Mouse (Mus musculus): ENCODE data around the gene Mettl14. TPM values are rescaled to one million over a fixed set of nuclear protein-coding genes. Genes with fewer than 3 reads are reported as not detected.

Gene Mettl14
- total and polyA plus RNA-seq, 3 experiments, result 5.4 to 13.9 (median 11.6) TPM

DNA sequence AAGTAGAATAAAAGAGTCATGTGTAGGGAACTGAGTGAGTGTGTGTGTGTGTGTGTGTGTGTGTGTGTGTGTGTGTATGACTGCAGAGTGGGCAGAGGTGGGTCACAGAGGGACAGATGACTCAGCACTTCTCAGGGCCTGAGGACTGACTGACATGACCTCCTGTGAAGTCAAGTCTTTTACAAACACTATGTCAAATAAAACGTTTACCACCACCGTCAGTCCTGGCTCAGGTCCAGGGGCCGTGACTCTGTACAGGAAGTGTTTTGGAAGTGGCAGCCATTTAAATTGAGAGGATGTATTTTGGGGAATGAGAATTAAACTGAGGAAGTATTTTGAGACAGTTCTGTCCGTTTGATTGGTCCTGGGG lies 52.9 kb downstream of the Mettl14 start:
- DNase-seq, result no peak
- Histone ChIP-seq H3K4me1 (ENCODE audit: control insufficient read depth, insufficient read depth, low read length) (peaks cover 10% of the 10 kb centered on the region), H3K79me2 (replicated peaks; ENCODE audit: control insufficient read depth, insufficient read depth, low read length) (no peaks in the 10 kb centered on the region), H3K36me3 (ENCODE audit: control insufficient read depth, insufficient read depth, low read length) (peaks cover 22% of the 10 kb centered on the region), H3K27ac (no peak overlapping the region; the same call in 1 of the 2 replicates), H3K9ac (ENCODE audit: low read depth, low read length) (no peak overlapping the region), H3K4me3 (no peak overlapping the region), H3K27me3 (ENCODE audit: control insufficient read depth, insufficient read depth, low read length) (no peaks in the 10 kb centered on the region)
- intact Hi-C loops (cut with DNase I), result no loop called here
- 9% methylated on average over 4 of the region's 4 CpGs for WGBS
- no peak for TF ChIP-seq CTCF (IDR thresholded peaks at IDR 0.05)
- TF ChIP-seq EP300 (IDR thresholded peaks at IDR 0.05; ENCODE audit: insufficient read depth, low read depth, low read length), result no peak
- no peak for TF ChIP-seq POLR2A (IDR thresholded peaks at IDR 0.05; ENCODE audit: insufficient read depth, low read depth, low read length)

DNA sequence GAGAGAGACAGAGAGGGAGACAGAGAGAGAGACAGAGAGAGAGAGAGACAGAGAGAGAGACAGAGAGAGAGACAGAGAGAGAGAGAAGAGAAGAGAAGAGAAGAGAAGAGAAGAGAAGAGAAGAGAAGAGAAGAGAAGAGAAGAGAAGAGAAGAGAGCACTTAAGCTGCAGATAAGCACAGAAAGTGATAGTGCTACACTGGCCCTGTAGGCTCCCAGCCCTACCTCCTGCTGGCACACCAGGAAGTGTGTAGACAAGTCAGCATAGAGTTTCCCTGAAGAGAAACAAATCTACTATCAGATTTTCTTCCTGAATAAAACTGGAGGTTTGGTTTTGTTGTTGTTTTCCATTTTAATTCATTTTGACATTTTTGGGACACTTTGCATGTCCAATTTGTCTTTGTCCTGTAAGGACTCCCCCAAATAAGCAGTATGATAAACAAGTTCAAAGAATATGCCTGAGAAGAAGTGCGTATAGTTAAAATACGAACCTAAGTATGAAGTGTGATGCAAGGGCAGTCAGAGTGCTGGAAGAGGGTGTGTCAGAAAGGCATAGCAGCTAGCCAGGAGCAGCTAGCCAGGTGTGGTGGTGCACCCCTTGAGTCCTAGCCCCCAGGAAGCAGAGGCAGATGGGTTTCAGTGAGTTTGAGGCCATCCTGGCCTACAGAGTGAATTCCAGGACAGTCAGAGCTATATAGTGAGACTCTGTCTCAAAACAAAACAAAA lies 53.4 kb downstream of the Mettl14 start:
- no peak overlapping the region for H3K9ac ChIP-seq (ENCODE audit: low read depth, low read length)
- H3K79me2 ChIP-seq (replicated peaks; ENCODE audit: control insufficient read depth, insufficient read depth, low read length), result no peaks in the 10 kb centered on the region
- H3K36me3 ChIP-seq (ENCODE audit: control insufficient read depth, insufficient read depth, low read length), result peaks cover 22% of the 10 kb centered on the region
- intact Hi-C loops (cut with DNase I), result no loop called here
- peak overlapping the region; percentile 33; the same call in 1 of the 2 replicates for H3K27ac ChIP-seq
- H3K4me1 ChIP-seq (ENCODE audit: control insufficient read depth, insufficient read depth, low read length), result peaks cover 10% of the 10 kb centered on the region
- TF ChIP-seq EP300 (IDR thresholded peaks at IDR 0.05; ENCODE audit: insufficient read depth, low read depth, low read length) (no peak), POLR2A (IDR thresholded peaks at IDR 0.05; ENCODE audit: insufficient read depth, low read depth, low read length) (no peak), CTCF (IDR thresholded peaks at IDR 0.05) (no peak)
- 79% methylated on average over 2 of the region's 2 CpGs for WGBS
- no peak overlapping the region for H3K4me3 ChIP-seq
- no peaks in the 10 kb centered on the region for H3K27me3 ChIP-seq (ENCODE audit: control insufficient read depth, insufficient read depth, low read length)
- DNase-seq, result no peak

DNA sequence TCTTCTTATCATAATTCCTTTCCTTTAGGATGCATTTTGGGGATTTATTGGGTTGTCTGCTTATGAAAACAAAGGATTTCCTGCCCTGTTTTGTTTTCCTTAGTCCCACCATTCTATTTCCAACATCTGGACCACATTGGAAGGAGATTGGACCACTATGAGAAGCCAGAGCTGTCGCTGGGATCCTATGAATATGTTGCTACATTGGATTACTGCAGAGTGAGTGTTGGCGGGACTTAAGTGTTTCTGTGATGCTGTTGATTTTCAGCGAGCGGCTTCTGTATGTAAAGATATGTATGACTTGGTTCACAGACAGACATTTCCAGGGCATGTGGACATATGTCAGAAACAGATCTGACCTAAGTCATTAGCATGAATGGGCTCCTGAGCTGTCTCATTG lies 55.7 kb downstream of the Mettl14 start:
- H3K4me1 ChIP-seq (ENCODE audit: control insufficient read depth, insufficient read depth, low read length), result peaks cover 9% of the 10 kb centered on the region
- no peaks in the 10 kb centered on the region for H3K27me3 ChIP-seq (ENCODE audit: control insufficient read depth, insufficient read depth, low read length)
- no peak for DNase-seq
- no peak overlapping the region for H3K4me3 ChIP-seq
- H3K9ac ChIP-seq (ENCODE audit: low read depth, low read length), result no peak overlapping the region
- TF ChIP-seq EP300 (IDR thresholded peaks at IDR 0.05; ENCODE audit: insufficient read depth, low read depth, low read length) (no peak), POLR2A (IDR thresholded peaks at IDR 0.05; ENCODE audit: insufficient read depth, low read depth, low read length) (no peak), CTCF (IDR thresholded peaks at IDR 0.05) (no peak)
- H3K36me3 ChIP-seq (ENCODE audit: control insufficient read depth, insufficient read depth, low read length), result peaks cover 23% of the 10 kb centered on the region
- no peaks in the 10 kb centered on the region for H3K79me2 ChIP-seq (replicated peaks; ENCODE audit: control insufficient read depth, insufficient read depth, low read length)
- no peak overlapping the region; the same call in 1 of the 2 replicates for H3K27ac ChIP-seq
- 73% methylated on average over 4 of the region's 4 CpGs for WGBS
- intact Hi-C loops (cut with DNase I), result no loop called here

DNA sequence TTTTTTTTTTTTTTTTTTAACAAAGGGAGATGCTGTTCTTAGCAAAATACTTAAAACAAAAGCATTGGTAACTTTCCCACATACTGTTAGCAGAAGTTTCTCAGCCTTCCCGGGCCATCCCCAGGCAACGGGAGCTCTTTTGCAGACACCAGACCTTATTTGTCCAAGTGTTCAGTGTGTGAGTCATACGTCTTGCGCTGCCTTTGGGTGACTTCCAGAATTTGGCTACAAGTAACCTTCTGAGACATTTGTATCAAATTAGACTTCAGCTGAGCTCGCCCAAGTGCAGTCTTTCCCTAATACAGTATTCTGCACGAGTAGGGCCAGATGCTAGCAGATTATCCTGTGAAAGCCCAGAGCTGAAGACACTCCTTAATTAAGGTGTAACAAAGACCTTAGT lies 56.7 kb downstream of the Mettl14 start:
- DNase-seq, result peak; percentile 68 to 83
- 7% methylated on average over 6 of the region's 6 CpGs for WGBS
- H3K27me3 ChIP-seq (ENCODE audit: control insufficient read depth, insufficient read depth, low read length), result no peaks in the 10 kb centered on the region
- peaks cover 22% of the 10 kb centered on the region for H3K36me3 ChIP-seq (ENCODE audit: control insufficient read depth, insufficient read depth, low read length)
- peak overlapping the region; percentile 60 for H3K27ac ChIP-seq
- intact Hi-C loops (cut with DNase I), result no loop called here
- no peak overlapping the region for H3K9ac ChIP-seq (ENCODE audit: low read depth, low read length)
- H3K79me2 ChIP-seq (replicated peaks; ENCODE audit: control insufficient read depth, insufficient read depth, low read length), result no peaks in the 10 kb centered on the region
- peaks cover 9% of the 10 kb centered on the region for H3K4me1 ChIP-seq (ENCODE audit: control insufficient read depth, insufficient read depth, low read length)
- TF ChIP-seq POLR2A (IDR thresholded peaks at IDR 0.05; ENCODE audit: insufficient read depth, low read depth, low read length), result 0 out of 2 replicates have a peak, but pooled peaks have one; percentile 9
- TF ChIP-seq EP300 (IDR thresholded peaks at IDR 0.05; ENCODE audit: insufficient read depth, low read depth, low read length), result no peak
- TF ChIP-seq CTCF (IDR thresholded peaks at IDR 0.05), result no peak
- H3K4me3 ChIP-seq, result no peak overlapping the region

DNA sequence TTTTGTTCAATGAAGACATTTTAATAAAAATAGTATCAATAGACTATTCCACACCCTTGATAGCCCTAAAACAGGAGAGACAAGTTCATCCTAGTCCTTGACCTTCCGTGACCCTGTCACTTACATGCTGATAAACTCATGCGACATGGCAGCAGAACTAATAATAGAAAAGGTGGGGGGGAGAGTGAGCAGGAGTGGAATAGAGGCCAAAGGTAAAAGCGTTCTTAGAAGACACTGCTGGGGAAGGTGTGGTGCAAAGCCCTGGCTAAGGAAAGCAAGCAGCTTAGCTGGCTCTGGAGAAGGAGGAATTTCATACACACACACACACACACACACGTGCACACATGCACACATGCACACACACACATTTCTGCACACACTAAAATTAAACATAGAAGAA lies 61.6 kb downstream of the Mettl14 start:
- Histone ChIP-seq H3K36me3 (ENCODE audit: control insufficient read depth, insufficient read depth, low read length) (peaks cover 19% of the 10 kb centered on the region), H3K79me2 (replicated peaks; ENCODE audit: control insufficient read depth, insufficient read depth, low read length) (no peaks in the 10 kb centered on the region), H3K9ac (ENCODE audit: low read depth, low read length) (no peak overlapping the region), H3K4me1 (ENCODE audit: control insufficient read depth, insufficient read depth, low read length) (peaks cover 7% of the 10 kb centered on the region), H3K27ac (peak overlapping the region; percentile 81), H3K4me3 (no peak overlapping the region), H3K27me3 (ENCODE audit: control insufficient read depth, insufficient read depth, low read length) (no peaks in the 10 kb centered on the region)
- 0 out of 2 replicates have a peak, but pooled peaks have one; percentile 35 for TF ChIP-seq POLR2A (IDR thresholded peaks at IDR 0.05; ENCODE audit: insufficient read depth, low read depth, low read length)
- TF ChIP-seq CTCF (IDR thresholded peaks at IDR 0.05), result no peak
- peak; percentile 33; the same call in 1 of the 2 replicates for TF ChIP-seq EP300 (IDR thresholded peaks at IDR 0.05; ENCODE audit: insufficient read depth, low read depth, low read length)
- 41% methylated on average over 4 of the region's 4 CpGs for WGBS
- DNase-seq, result no peak
- intact Hi-C loops (cut with DNase I), result no loop called here

DNA sequence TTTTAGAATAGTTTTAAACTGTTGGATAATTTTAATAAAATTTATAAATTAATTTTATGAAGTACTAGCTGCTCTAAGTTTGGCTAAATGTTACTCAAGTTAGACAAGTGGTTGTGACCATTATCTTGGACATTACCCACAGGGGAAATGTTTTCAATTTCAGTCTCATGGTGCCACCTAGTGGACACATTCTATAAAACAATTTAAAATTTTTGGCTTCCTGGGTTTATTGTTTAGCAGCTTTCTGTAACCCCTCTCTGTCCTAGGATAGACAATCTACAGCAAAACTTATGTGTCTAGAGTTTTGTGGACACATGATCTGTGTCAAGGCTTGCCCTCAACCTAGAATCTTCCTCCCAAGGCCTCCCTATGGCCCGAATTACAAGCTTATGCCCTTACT lies 63.8 kb downstream of the Mettl14 start:
- Histone ChIP-seq H3K4me1 (ENCODE audit: control insufficient read depth, insufficient read depth, low read length) (peaks cover 6% of the 10 kb centered on the region), H3K9ac (ENCODE audit: low read depth, low read length) (no peak overlapping the region), H3K27ac (peak overlapping the region; percentile 81), H3K79me2 (replicated peaks; ENCODE audit: control insufficient read depth, insufficient read depth, low read length) (no peaks in the 10 kb centered on the region), H3K36me3 (ENCODE audit: control insufficient read depth, insufficient read depth, low read length) (peaks cover 18% of the 10 kb centered on the region), H3K4me3 (no peak overlapping the region), H3K27me3 (ENCODE audit: control insufficient read depth, insufficient read depth, low read length) (no peaks in the 10 kb centered on the region)
- 71% methylated on average over 1 of the region's 1 CpGs for WGBS
- intact Hi-C loops (cut with DNase I), result loop anchor here (1.0 to 2.0 kb wide), 3 partner anchors 55 to 88 kb away; partner anchors contain the start of gene Sec24d
- DNase-seq, result no peak
- TF ChIP-seq CTCF (IDR thresholded peaks at IDR 0.05) (peak; percentile 81), POLR2A (IDR thresholded peaks at IDR 0.05; ENCODE audit: insufficient read depth, low read depth, low read length) (no peak)

Measured in heart, adult 2 months (tissue).